Mouse (Mus musculus) C2C12 (cell line): Measurements from ENCODE around the gene Pdpr. TPM values are rescaled to one million over a fixed set of nuclear protein-coding genes. Genes with fewer than 3 reads are reported as not detected.
A peak's percentile ranks its signal among the peaks of the same experiment; 100 is the strongest.
"Not testable (repeated sequence)": the region's sequence is repeated elsewhere in the genome, so short reads cannot be mapped to it uniquely, and the experiment has no call there.

Experiments used
- H3K27me3 ChIP-seq: one replicate; pipeline ENCODE4 v1.6.1; 2011; ENCODE audit not compliant: control insufficient read depth, insufficient read depth, insufficient read length
- H3K36me3 ChIP-seq: one replicate; pipeline ENCODE4 v1.6.1; 2011; ENCODE audit not compliant: control insufficient read depth, insufficient read depth
- H3K4me3 ChIP-seq: one replicate; pipeline ENCODE4 v1.5.1; 2011; ENCODE audit warnings: mild to moderate bottlenecking, control low read depth; ENCODE audit not compliant: poor library complexity, insufficient read depth, severe bottlenecking
- H3K79me2 ChIP-seq: one replicate; pipeline ENCODE4 v1.6.1; 2011; ENCODE audit not compliant: control insufficient read depth, insufficient read depth
- H3K79me3 ChIP-seq: one replicate; pipeline ENCODE4 v1.6.1; 2011; ENCODE audit warnings: low read depth, control low read depth
- H3ac ChIP-seq: one replicate; pipeline ENCODE3; 2011; ENCODE audit warnings: low read depth; ENCODE audit not compliant: control insufficient read depth, insufficient read length
- CEBPB ChIP-seq: IDR thresholded peaks from one replicate; pipeline ENCODE4 v1.6.1; 2011; ENCODE audit warnings: low read depth, mild to moderate bottlenecking, control low read depth, moderate library complexity
- CTCF ChIP-seq: IDR thresholded peaks from one replicate; pipeline ENCODE4 v1.5.1; 2011; ENCODE audit not compliant: control insufficient read depth, insufficient read depth, insufficient read length
- FOSL1 ChIP-seq: IDR thresholded peaks from one replicate; pipeline ENCODE4 v1.8.0; 2011; ENCODE audit warnings: mild to moderate bottlenecking, low read length; ENCODE audit not compliant: poor library complexity, insufficient read depth, severe bottlenecking
- MAX ChIP-seq: IDR thresholded peaks from one replicate; pipeline ENCODE4 v1.6.1; 2011; ENCODE audit warnings: mild to moderate bottlenecking, control low read depth
- MYOD1 ChIP-seq: IDR thresholded peaks from one replicate; pipeline ENCODE4 v1.6.1; 2011; ENCODE audit warnings: low read depth; ENCODE audit not compliant: control insufficient read depth, insufficient read length
- MYOG ChIP-seq: IDR thresholded peaks from one replicate; pipeline ENCODE4 v1.6.1; 2011; ENCODE audit not compliant: control insufficient read depth, insufficient read length; ENCODE audit errors: extremely low read depth
- USF1 ChIP-seq: IDR thresholded peaks from one replicate; pipeline ENCODE4 v1.6.1; 2011; ENCODE audit warnings: low read depth, mild to moderate bottlenecking, control low read depth, moderate library complexity
- polyA plus RNA-seq: library from polyadenylated mRNA; unstranded; fragments of >200 nt; fragmentation: generic; extraction: Trizol; gene quantifications from one replicate; pipeline ENCODE4 v1.2.1, GENCODE M21; 2012; ENCODE audit warnings: missing spikeins

Gene Pdpr
- polyA plus RNA-seq, 1 experiment: 5.2 TPM

DNA sequence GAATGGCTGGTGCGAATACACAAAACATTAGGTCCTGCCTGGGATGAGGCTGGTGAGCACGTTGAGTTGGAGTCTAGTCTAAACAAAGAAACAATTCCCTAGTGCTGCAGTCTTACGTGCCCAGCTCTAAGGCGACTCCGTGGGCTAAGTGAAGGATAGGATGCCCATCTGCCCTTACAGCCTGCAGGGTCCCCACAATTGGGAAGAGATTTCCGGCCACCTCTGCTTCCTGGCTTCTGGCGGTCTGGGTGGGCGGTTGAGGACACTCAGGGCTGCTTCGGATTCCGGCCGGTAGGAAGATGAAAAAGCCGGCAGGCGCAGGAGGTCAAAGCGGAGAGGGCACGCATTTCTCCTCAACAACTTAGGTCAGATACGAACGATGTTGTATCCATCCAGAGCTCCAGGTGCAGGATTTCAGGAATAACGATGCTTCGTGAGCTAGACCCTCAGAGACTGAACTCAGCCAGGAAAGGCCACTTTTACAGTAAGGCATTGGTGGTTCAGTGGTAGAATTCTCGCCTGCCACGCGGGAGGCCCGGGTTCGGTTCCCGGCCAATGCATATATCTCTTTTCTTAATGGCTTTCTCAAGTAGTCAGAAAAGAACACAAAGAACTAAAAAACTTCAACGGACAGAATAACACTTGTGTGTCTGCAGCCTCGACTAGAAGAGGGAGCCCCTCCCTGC, 32.2 kb upstream of the Pdpr start:
- Histone ChIP-seq H3K36me3 (peaks cover 10% of the 10 kb centered on the region), H3K4me3 (peak overlapping the region; percentile 43), H3K27me3 (no peaks in the 10 kb centered on the region), H3K79me3 (peaks cover 8% of the 10 kb centered on the region), H3ac (peak overlapping the region; percentile 75), H3K79me2 (peaks cover 14% of the 10 kb centered on the region)
- TF ChIP-seq MYOD1 (no peak), MAX (peak; percentile 34)

DNA sequence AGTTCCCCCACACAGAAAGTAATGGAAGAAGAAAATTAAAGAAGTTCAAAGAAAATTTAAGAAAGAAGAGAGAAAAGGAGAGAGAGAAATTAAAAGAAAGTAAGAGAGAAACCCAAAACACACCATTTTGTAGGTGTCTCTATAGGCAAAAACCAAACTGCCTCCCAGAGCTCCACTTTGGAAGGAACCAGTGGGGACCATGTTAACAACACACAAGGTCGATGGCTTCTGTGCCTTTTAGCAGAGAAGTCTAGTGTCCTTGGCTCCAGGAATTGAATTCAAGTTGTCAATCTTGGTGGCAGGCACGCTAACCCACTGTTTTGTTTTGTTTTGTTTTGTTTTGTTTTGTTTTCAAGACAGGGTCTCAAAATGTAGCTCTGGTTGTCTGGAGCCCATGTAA, 31.5 kb upstream of the Pdpr start:
- H3ac ChIP-seq: no peak overlapping the region
- peaks cover 7% of the 10 kb centered on the region for H3K79me2 ChIP-seq
- H3K79me3 ChIP-seq: peaks cover 1% of the 10 kb centered on the region
- H3K4me3 ChIP-seq: no peak overlapping the region
- TF ChIP-seq CEBPB (no peak), MYOG (no peak), MYOD1 (no peak), MAX (no peak), USF1 (no peak), FOSL1 (no peak), CTCF (no peak)
- peaks cover 4% of the 10 kb centered on the region for H3K36me3 ChIP-seq
- H3K27me3 ChIP-seq: no peaks in the 10 kb centered on the region

- no peaks in the 10 kb centered on the region for H3K79me2 ChIP-seq
- H3K36me3 ChIP-seq: no peaks in the 10 kb centered on the region
- peaks cover 2% of the 10 kb centered on the region for H3K27me3 ChIP-seq
- no peak overlapping the region for H3ac ChIP-seq
- no peaks in the 10 kb centered on the region for H3K79me3 ChIP-seq
- H3K4me3 ChIP-seq: no peak overlapping the region
- TF ChIP-seq MYOD1 (no peak), MYOG (no peak), MAX (no peak), FOSL1 (no peak), CEBPB (no peak), USF1 (no peak), CTCF (no peak)
Measured at GRCm38 (mm10) chr8:111066308-111066707, 28.1 kb upstream of the Pdpr start.

DNA sequence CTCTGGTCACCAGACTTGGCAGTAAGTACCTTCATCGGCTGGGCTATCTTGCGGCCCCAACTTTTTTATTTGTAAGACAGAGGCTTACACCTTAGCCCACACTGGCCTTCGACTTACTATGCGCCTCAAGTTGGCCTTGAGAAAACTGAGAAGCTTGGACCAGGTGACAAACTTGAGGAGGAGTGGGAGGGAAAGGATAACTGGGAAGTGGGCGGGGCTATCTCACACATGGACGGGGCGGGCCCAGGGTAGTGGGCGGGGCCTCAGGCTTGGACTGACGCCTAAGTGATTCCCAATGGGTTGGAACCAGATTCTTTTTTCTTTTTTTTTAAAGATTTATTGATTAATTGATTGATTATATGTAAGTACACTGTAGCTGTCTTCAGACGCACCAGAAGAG, 27.0 kb upstream of the Pdpr start:
- H3K36me3 ChIP-seq: no peaks in the 10 kb centered on the region
- H3K79me3 ChIP-seq: no peaks in the 10 kb centered on the region
- TF ChIP-seq FOSL1 (no peak), MYOD1 (no peak), CEBPB (no peak), USF1 (no peak), MYOG (no peak), CTCF (no peak), MAX (no peak)
- no peaks in the 10 kb centered on the region for H3K79me2 ChIP-seq
- no peak overlapping the region for H3K4me3 ChIP-seq
- H3ac ChIP-seq: no peak overlapping the region
- peaks cover 5% of the 10 kb centered on the region for H3K27me3 ChIP-seq

DNA sequence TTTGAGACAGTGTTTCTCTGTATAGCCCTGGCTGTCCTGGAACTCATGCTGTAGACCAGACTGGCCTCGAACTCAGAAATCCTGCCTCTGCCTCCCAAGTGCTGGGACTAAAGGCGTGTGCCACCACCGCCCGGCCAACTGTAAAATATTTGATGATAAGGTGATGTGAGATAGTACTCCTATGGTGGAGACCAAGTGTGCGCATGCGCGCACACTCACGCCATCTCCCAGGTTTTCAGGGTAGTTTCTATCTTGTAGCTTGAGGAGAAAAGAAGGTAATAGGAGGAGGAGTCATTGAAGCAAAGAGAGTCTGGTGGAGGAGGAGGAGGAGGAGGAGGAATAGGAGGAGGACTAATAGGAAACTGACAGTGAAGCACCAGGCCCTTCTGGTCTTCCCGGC, 25.8 kb upstream of the Pdpr start:
- not testable (repeated sequence) for H3K4me3 ChIP-seq, H3K79me2 ChIP-seq, H3K36me3 ChIP-seq

GRCm38 (mm10) chr8:111075926-111076325, 18.5 kb upstream of the Pdpr start:
- Histone ChIP-seq H3K4me3 (no peak overlapping the region), H3ac (no peak overlapping the region), H3K79me3 (no peaks in the 10 kb centered on the region), H3K27me3 (peaks cover 14% of the 10 kb centered on the region), H3K79me2 (no peaks in the 10 kb centered on the region), H3K36me3 (no peaks in the 10 kb centered on the region)
- TF ChIP-seq FOSL1 (no peak), MYOG (no peak), MAX (no peak), MYOD1 (no peak), USF1 (no peak), CTCF (no peak), CEBPB (no peak)

More for the DNA sequence above, 25.8 kb upstream of the Pdpr start:
- H3ac ChIP-seq, H3K27me3 ChIP-seq, H3K79me3 ChIP-seq: not testable (repeated sequence)
